15 mouse cellular contexts compared by ENCODE assay signal in the genomic region with DNA sequence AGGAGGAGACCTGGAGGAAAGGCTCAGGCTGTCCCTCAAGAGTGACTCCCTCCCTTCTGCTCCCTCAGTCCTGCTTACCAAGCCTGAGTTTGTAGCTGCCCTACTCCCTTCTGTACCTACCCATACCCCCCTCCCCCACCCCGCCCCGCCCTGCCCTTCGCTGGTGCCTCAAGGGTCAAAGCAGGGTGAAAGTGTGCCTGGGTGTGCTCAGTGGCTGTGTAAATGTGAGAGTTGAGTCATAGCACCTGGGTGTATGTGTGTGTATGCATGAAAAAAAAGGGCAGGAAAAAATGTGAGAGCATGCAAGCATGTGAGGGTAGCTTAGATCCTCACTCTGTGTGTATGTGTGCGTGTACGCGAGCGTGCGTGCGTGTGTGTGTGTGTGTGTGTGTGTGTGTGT. TPM values are rescaled to one million over a fixed set of nuclear protein-coding genes. Genes with fewer than 3 reads are reported as not detected.
"Had no signal": no experiment of that assay in that cellular context is flagged by ENCODE, and none has a peak within 500 bp of the region (broad histone marks: within the 10 kb centered on the region; RNA-seq: fewer than 3 reads in every experiment).

No protein-coding gene starts in this region.

- DNase-seq: retina, postnatal 1 day; right cerebral cortex, adult 18-20 months; right cerebral cortex, postnatal 14 days; right cerebral cortex, postnatal 25 days; right cerebral cortex, postnatal 4 days; spleen, adult 18-20 months; thymus, adult 2 months; thymus, postnatal 14 days; thymus, postnatal 25 days; thymus, postnatal 36 days; thymus, postnatal 4 days had no signal

- H3K27ac ChIP-seq: neural tube, embryonic 12.5 days; neural tube, embryonic 13.5 days; neural tube, embryonic 15.5 days had no signal

- H3K9me3 ChIP-seq: neural tube, embryonic 13.5 days; neural tube, embryonic 15.5 days had no signal

- H3K9ac ChIP-seq: neural tube, embryonic 12.5 days; neural tube, embryonic 13.5 days; neural tube, embryonic 15.5 days had no signal

- H3K36me3 ChIP-seq: neural tube, embryonic 12.5 days; neural tube, embryonic 13.5 days; neural tube, embryonic 15.5 days had no signal

- H3K4me3 ChIP-seq: neural tube, embryonic 12.5 days; neural tube, embryonic 13.5 days; neural tube, embryonic 15.5 days had no signal

- H3K4me2 ChIP-seq: neural tube, embryonic 12.5 days; neural tube, embryonic 13.5 days; neural tube, embryonic 15.5 days had no signal

RNA-seq across cellular contexts. Expression of a gene that starts 49.1 kb away (rescaled TPM):
- total RNA-seq: neutrophil, adult 5-6 weeks had no signal
